Mouse (Mus musculus) heart, postnatal 36 days (tissue): ENCODE results near the gene Scmh1. TPM values are rescaled to one million over a fixed set of nuclear protein-coding genes. Genes with fewer than 3 reads are reported as not detected.
A peak's percentile ranks its signal among the peaks of the same experiment; 100 is the strongest.
"Not testable (repeated sequence)": the region's sequence is repeated elsewhere in the genome, so short reads cannot be mapped to it uniquely, and the experiment has no call there.

Source experiments
- DNase-seq, 2 experiments: peaks; one replicate each; pipeline ENCODE4 v3.0.0; 2021 to 2022
- intact Hi-C: fragments of 180-260 bp; cut with DNase I; formaldehyde crosslinking; loops from one replicate; pipeline ENCODE4 v1.15.1; 2025
- total RNA-seq, 2 experiments: library from RNA; stranded (reverse); gene quantifications; 2 replicates each; pipeline ENCODE4 v1.2.3; 2021

Gene Scmh1
- total RNA-seq, 2 experiments from 2014 or later, result 56.4 to 59.8 TPM

GRCm38 (mm10) chr4:120402105-120402504, 3.0 kb upstream of the Scmh1 start:
- intact Hi-C loops, DNase-seq: not testable (repeated sequence)

GRCm38 (mm10) chr4:120404247-120404646, 834 bp upstream of the Scmh1 start:
- DNase-seq, result no peak
- intact Hi-C loops, result no loop called here

DNA sequence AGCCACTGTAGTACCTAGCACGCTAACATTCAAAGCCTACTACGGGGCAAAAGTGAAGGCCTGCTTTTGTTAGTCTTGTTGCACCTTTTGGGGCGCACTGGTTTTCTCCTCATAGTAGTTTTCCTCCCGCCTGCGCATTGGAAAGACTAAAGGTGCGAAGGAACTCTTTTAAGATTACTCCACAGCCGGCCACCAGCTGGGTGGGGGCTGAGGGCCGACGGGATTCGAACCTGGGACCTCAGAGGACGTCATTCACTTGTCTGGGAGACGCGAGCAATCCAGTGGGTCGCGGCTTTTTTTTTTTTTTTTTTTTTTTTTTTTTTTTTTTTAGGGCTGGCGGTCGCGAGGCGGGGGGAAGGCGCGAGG, 320 bp upstream of the Scmh1 start:
- DNase-seq, result no peak
- intact Hi-C loops, result loop anchor here (5.0 kb wide), 1 partner anchor 168 kb away; the partner anchor contains the start of gene Ctps

DNA sequence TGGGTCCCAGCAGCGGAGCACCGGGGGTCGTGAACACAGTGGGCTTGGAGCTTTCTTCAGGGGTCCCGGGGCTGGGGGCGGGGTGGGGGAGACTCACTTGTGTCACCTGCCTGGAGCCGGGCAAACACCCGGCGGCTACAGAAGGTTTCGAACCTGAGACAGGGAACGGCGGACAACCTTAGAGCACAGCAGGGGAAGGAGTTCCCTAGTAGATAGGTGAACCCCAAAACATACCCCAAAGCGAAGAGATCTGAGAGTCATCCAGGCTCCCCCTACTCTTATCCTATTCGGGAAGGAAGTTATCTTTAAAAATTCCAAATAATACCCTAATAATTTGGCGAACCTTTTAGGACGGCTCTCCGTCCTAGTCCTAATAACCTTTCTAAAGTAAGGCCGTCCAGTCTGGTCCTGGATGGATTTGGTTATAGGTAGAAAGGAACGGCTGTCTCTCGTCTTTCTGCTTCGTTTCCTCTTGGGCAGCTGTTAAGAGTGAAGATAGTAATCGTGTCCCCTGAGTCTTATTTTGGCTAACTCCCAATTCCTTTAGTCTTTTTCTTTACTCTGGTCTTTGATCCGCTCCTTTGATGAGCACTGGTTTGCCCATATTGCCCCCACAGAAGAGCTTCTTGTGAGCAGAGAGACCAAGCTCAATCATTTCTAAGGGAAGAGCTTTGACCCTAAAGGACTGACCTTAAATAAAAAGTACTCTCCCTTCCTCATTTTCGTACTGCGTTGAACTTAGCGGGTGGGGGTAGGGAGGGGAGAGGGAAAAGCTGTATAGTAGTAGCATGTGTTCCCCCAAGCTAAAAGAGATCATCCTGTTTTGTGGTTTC, 941 bp downstream of the Scmh1 start:
- intact Hi-C loops, result loop anchor here (5.0 kb wide), 1 partner anchor 166 kb away; the partner anchor contains the start of gene Ctps
- peak; percentile 13 to 23 for DNase-seq

- no peak for DNase-seq
- intact Hi-C loops, result loop anchor here (5.0 kb wide), 1 partner anchor 166 kb away; the partner anchor contains the start of gene Ctps
These were observed 1.7 kb downstream of the Scmh1 start for GRCm38 (mm10) chr4:120406639-120407273.

GRCm38 (mm10) chr4:120418053-120418452, 13.0 kb downstream of the Scmh1 start:
- DNase-seq, result no peak
- intact Hi-C loops, result no loop called here

- DNase-seq, result no peak
- intact Hi-C loops, result no loop called here
These were observed 15.1 kb downstream of the Scmh1 start for GRCm38 (mm10) chr4:120420193-120420592.

DNA sequence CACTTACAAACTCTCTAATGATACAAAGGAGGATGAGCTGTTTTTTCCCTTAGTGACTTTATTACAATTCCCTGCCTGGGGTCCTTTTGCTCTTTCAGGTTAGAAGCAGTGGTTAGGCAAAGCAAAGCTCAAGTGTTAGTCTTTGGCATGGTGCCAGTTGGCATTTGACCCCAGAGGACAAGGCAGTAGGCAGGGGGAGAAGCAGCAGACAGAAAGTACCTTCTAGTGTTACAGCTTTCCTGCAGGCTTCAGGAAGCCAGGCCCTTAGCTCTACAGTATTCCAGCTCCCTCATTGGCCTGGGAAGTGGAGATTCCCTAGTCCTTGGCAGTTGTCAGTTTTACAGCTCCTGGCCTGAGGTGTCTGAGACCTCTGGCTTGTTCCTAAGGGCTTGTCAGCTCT, 15.6 kb downstream of the Scmh1 start:
- intact Hi-C loops, result no loop called here
- peak in 1 of 2 experiments; percentile 36 for DNase-seq

DNA sequence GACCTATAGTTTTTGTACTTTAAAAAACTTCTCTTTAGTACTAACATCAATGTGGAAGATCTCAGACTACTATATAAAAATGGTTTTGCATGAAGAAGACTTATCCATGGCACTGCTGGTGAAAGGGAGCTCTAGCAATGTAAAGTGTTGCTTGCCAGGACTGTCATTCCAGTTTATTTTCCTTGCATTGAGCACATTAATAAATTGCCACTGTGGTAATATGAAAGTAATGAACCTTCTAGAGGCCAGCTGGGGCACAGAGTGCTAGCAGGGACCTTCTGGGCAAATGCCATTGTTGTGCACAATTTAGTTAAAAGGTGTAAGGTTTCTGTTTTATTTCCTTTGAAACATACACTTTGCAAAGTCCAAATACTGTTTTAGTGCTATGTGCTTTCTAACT, 25.5 kb downstream of the Scmh1 start:
- intact Hi-C loops, result no loop called here
- DNase-seq, result no peak

GRCm38 (mm10) chr4:120432599-120433373, 27.7 kb downstream of the Scmh1 start:
- DNase-seq, result no peak
- intact Hi-C loops, result no loop called here

GRCm38 (mm10) chr4:120461741-120462140, 56.7 kb downstream of the Scmh1 start:
- intact Hi-C loops, result no loop called here
- no peak for DNase-seq

DNA sequence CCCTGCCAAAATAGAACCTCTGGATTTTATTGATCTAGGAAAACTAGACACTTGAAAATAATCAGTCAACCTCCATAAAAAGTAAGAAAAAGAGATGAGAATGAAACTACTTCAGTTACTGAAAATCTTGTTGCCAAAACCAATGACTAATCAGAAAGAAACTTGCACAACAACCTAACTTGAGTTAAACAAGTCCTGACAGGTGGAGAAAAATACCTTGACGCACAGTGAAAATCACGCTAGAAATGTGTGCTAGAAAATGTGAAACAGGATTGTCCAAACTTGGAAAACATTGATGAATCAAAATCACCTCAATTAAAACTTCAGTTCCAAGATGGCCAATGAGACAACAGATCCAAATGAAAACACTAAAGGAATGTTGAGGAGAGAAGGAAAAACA, 67.9 kb downstream of the Scmh1 start:
- intact Hi-C loops, result no loop called here
- DNase-seq, result no peak

GRCm38 (mm10) chr4:120487707-120488106, 82.6 kb downstream of the Scmh1 start:
- intact Hi-C loops, result no loop called here
- peak in 1 of 2 experiments; percentile 10 for DNase-seq

- no peak for DNase-seq
These were observed 101.9 kb downstream of the Scmh1 start for GRCm38 (mm10) chr4:120506955-120507354.

DNA sequence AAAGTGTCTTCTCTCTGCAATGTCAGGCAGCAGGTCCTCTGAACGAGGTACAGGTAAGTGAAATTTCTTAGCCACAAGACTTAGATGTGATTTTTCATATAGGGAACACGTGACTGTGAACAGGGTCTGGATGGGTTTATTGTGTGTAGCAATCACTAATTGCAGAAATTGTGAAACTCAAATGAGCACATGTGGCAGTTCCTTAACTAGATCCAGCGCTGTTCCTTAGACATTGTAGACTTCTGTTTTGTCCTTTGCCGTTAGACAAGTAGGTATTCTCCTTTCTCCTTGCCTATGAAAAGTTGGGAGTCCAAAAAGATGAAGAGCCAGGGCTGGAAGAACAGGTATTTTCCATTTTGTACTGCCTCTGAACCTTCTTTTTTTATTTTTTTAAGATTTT, 106.1 kb downstream of the Scmh1 start:
- DNase-seq, result no peak
- intact Hi-C loops, result no loop called here

More at GRCm38 (mm10) chr4:120506955-120507354, 101.9 kb downstream of the Scmh1 start:
- intact Hi-C loops, result no loop called here

GRCm38 (mm10) chr4:120514366-120514765, 109.3 kb downstream of the Scmh1 start:
- intact Hi-C loops, result no loop called here

GRCm38 (mm10) chr4:120516491-120516890, 111.4 kb downstream of the Scmh1 start:
- DNase-seq, result no peak
- intact Hi-C loops, result no loop called here

More at GRCm38 (mm10) chr4:120514366-120514765, 109.3 kb downstream of the Scmh1 start:
- no peak for DNase-seq

GRCm38 (mm10) chr4:120516907-120517306, 111.8 kb downstream of the Scmh1 start:
- no peak for DNase-seq
- intact Hi-C loops, result no loop called here

DNA sequence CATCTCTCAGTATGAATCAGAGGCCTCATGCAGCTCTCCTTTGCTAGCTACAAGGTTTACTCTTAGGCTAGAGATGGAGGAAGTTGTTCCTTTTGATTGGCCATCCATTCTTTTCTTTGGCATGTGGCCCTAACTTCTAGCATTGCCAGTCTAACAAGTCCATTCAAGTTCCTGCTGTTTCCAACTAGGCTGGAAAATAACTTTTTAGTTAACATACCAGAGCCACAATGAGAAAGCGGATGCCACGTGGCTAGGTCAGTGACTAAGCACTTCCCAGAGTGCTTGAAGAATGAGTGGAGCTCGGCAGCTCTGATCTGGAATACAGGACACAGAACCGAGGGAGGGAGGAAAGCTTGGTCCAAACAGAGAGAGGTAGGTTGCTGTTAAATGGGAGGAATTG, 112.3 kb downstream of the Scmh1 start:
- no peak for DNase-seq
- intact Hi-C loops, result no loop called here

- intact Hi-C loops, result no loop called here
- no peak for DNase-seq
These were observed 116.7 kb downstream of the Scmh1 start for GRCm38 (mm10) chr4:120521761-120522160.

GRCm38 (mm10) chr4:120522351-120522750, 117.3 kb downstream of the Scmh1 start:
- no peak for DNase-seq
- intact Hi-C loops, result no loop called here
